Mouse (Mus musculus): ENCODE measurements at regions not wholly inside any gene's neighbourhood (a gene's known extent, or its start where the extent isn't known, plus 50 kb on each side); places are given as distances from the start of the nearest gene placed in this dataset.

GRCm38 (mm10) chr6:31159240-31159639 is 200.4 kb upstream of the Klf14 start:
- Histone ChIP-seq H3K4me1 (peaks cover 4% of the 10 kb centered on the region; the same call in 1 of the 2 replicates), H3K4me3 (replicated peaks) (no peak overlapping the region), H3K9me3 (no peaks in the 10 kb centered on the region), H3K4me2 (0 out of 2 replicates have a peak overlapping the region, but pooled peaks have one; percentile 6), H3K27ac (0 out of 2 replicates have a peak overlapping the region, but pooled peaks have one; percentile 29), H3K36me3 (no peaks in the 10 kb centered on the region), H3K27me3 (replicated peaks) (no peaks in the 10 kb centered on the region), H3K9ac (no peak overlapping the region)
- WGBS = 34% methylated on average over 8 of the region's 8 CpGs
- ATAC-seq (ENCODE audit: insufficient read depth, low FRiP score, low read depth) = no peak

GRCm38 (mm10) chr6:31159935-31160670 is 201.2 kb upstream of the Klf14 start:
- Histone ChIP-seq H3K9ac (no peak overlapping the region), H3K4me3 (replicated peaks) (no peak overlapping the region), H3K36me3 (no peaks in the 10 kb centered on the region), H3K4me1 (peaks cover 4% of the 10 kb centered on the region; the same call in 1 of the 2 replicates), H3K9me3 (no peaks in the 10 kb centered on the region), H3K27ac (no peak overlapping the region), H3K4me2 (no peak overlapping the region), H3K27me3 (replicated peaks) (no peaks in the 10 kb centered on the region)
- ATAC-seq (ENCODE audit: insufficient read depth, low FRiP score, low read depth) = no peak
- 68% methylated on average over 16 of the region's 16 CpGs for WGBS

DNA sequence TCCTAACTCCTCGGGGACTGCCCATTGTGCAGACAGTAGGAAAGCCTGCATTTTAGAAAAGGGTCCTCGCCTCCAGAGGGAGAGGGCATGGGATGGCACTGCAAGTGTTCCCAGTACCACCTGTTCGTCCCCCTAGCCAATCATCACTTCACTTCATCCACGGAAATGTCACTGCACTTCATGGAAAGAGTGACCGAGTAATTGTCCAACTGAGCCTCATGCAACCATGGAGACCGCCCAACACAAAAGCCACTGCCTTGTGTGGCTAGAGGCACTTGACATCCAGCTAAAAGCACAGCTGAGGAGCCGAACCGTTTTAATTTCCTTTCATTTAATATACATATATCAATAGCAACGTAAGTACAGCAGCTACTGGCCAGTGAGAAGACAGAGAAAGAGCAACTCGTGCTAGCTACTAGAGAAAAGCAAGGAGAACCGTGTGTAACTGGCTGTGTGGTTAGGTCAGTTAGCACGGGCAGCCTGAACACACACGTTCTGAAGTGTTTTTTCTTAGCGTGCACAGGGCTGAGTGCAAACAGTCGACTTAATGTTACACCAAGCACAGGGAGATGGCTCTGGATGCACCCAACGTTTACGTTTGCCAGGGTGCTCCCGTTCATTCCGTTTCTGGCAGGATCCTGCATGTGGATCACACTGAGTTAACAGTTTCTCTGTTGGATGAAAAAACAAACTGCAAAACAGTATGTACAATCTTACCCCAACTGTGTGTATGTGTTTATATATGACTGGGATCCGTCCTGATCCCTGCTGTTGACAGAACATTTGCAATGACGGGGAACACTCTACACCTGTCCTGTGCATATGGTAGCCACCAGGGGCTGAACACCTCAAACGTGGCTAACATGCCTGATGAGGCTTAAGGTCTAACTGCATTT is 202.8 kb upstream of the Klf14 start:
- no peak for ATAC-seq (ENCODE audit: insufficient read depth, low FRiP score, low read depth)
- Histone ChIP-seq H3K27me3 (replicated peaks) (no peaks in the 10 kb centered on the region), H3K4me1 (peaks cover 4% of the 10 kb centered on the region; the same call in 1 of the 2 replicates), H3K9ac (no peak overlapping the region), H3K4me2 (no peak overlapping the region), H3K9me3 (no peaks in the 10 kb centered on the region), H3K4me3 (replicated peaks) (no peak overlapping the region), H3K27ac (no peak overlapping the region), H3K36me3 (no peaks in the 10 kb centered on the region)
- 71% methylated on average over 22 of the region's 22 CpGs for WGBS

DNA sequence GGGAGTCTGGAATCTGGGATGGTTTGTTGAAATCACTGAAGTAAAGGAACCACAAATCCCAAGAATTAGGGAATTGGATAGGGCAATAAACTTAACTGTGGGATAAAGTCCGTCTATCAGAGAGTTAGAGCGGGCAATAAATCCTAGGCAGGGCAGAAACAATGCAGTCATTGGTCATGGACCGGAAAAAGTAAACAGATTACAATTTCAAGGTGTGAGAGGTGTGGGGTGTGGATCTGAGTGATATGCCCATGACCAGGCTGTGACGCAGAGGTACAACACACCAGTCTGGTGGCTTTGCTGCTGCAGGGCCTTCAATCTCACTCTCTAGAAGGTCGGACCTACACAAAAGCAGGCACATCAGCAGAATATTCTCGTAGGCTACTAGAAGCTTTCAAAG is 206.1 kb upstream of the Klf14 start:
- peak; percentile 62; the same call in 1 of the 2 replicates for ATAC-seq (ENCODE audit: insufficient read depth, low FRiP score, low read depth)
- no peak overlapping the region for H3K27ac ChIP-seq
- H3K9me3 ChIP-seq = no peaks in the 10 kb centered on the region
- no peak overlapping the region for H3K4me3 ChIP-seq (replicated peaks)
- H3K9ac ChIP-seq = no peak overlapping the region
- 73% methylated on average over 6 of the region's 6 CpGs for WGBS
- no peaks in the 10 kb centered on the region for H3K36me3 ChIP-seq
- no peaks in the 10 kb centered on the region for H3K4me1 ChIP-seq
- no peaks in the 10 kb centered on the region for H3K27me3 ChIP-seq (replicated peaks)
- H3K4me2 ChIP-seq = no peak overlapping the region

DNA sequence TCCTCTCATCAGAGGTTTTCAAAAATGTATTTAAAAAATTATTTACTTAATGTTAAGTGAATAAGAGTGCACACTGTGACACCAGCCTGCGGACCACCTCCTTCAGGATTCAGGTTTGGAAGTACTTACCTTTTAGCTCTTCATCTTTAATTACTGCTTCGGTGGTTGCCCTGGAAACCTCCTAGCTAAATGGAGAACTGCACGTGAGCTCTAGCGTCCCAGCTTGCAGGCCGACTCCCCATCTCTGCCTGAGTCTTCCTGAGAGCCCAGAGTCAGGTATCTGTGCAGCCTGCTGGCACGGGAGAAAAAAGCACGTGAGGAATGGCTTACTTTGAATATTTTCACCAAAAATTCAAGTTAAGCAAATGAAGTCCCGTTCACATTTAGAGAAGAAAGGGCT is 207.5 kb upstream of the Klf14 start:
- ATAC-seq (ENCODE audit: insufficient read depth, low FRiP score, low read depth) = no peak
- no peak overlapping the region for H3K4me3 ChIP-seq (replicated peaks)
- no peak overlapping the region for H3K4me2 ChIP-seq
- no peaks in the 10 kb centered on the region for H3K4me1 ChIP-seq
- no peaks in the 10 kb centered on the region for H3K9me3 ChIP-seq
- no peak overlapping the region for H3K9ac ChIP-seq
- H3K27me3 ChIP-seq (replicated peaks) = no peaks in the 10 kb centered on the region
- no peaks in the 10 kb centered on the region for H3K36me3 ChIP-seq
- 74% methylated on average over 8 of the region's 8 CpGs for WGBS
- H3K27ac ChIP-seq = no peak overlapping the region

- Histone ChIP-seq H3K27ac (no peak overlapping the region), H3K4me1 (no peaks in the 10 kb centered on the region), H3K9ac (no peak overlapping the region), H3K36me3 (no peaks in the 10 kb centered on the region), H3K4me3 (replicated peaks) (no peak overlapping the region), H3K9me3 (no peaks in the 10 kb centered on the region), H3K27me3 (replicated peaks) (no peaks in the 10 kb centered on the region), H3K4me2 (no peak overlapping the region)
- no peak for ATAC-seq (ENCODE audit: insufficient read depth, low FRiP score, low read depth)
- WGBS = 92% methylated on average over 5 of the region's 5 CpGs
Measured at GRCm38 (mm10) chr6:31167732-31168131, 208.9 kb upstream of the Klf14 start.

GRCm38 (mm10) chr6:31168730-31169129 is 209.9 kb upstream of the Klf14 start:
- H3K27me3 ChIP-seq (replicated peaks) = no peaks in the 10 kb centered on the region
- no peak overlapping the region for H3K27ac ChIP-seq
- ATAC-seq (ENCODE audit: insufficient read depth, low FRiP score, low read depth) = no peak
- WGBS = 78% methylated on average over 3 of the region's 3 CpGs
- no peaks in the 10 kb centered on the region for H3K36me3 ChIP-seq
- no peak overlapping the region for H3K9ac ChIP-seq
- no peak overlapping the region for H3K4me3 ChIP-seq (replicated peaks)
- no peak overlapping the region for H3K4me2 ChIP-seq
- no peaks in the 10 kb centered on the region for H3K4me1 ChIP-seq
- H3K9me3 ChIP-seq = no peaks in the 10 kb centered on the region

GRCm38 (mm10) chr6:31169343-31169742 is 210.5 kb upstream of the Klf14 start:
- no peaks in the 10 kb centered on the region for H3K4me1 ChIP-seq

DNA sequence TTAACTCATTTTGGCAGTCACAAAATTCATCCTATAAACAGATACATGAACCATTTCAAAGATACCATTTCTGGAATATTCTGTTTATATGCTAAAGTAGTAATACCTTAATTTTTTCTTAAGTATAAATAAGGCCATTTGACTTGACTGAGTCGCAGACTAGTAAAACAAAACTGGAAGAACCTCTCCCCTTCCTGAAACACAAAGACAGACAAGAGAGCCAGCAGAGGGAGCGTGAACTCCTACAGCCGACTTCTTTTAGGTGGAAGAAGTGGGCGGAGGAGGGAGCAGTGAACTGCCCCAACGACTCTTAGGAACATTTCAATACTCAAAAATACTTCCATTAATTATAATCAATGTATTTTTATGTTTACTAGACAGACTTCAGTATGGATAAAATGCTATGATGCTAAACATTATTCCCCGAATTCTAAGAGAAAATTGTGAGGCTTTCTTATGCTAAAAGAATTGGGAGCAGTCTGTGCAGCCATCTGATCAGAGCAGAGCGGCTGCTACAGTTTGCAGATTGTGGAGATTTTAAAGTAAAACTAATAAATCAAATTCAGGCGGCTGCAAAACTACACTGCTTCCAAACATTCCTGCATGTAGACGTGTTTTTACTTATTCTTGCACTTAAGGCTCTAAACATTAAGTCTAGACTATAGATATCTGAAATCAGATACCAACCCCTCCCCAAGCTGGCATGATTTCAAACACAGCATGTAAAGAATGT is 211.2 kb upstream of the Klf14 start:
- Histone ChIP-seq H3K27me3 (replicated peaks) (no peaks in the 10 kb centered on the region), H3K36me3 (no peaks in the 10 kb centered on the region), H3K27ac (no peak overlapping the region), H3K4me1 (no peaks in the 10 kb centered on the region), H3K9ac (no peak overlapping the region), H3K9me3 (no peaks in the 10 kb centered on the region), H3K4me2 (no peak overlapping the region), H3K4me3 (replicated peaks) (no peak overlapping the region)
- WGBS = 35% methylated on average over 9 of the region's 9 CpGs
- ATAC-seq (ENCODE audit: insufficient read depth, low FRiP score, low read depth) = no peak

More at GRCm38 (mm10) chr6:31169343-31169742, 210.5 kb upstream of the Klf14 start:
- no peak for ATAC-seq (ENCODE audit: insufficient read depth, low FRiP score, low read depth)
- 72% methylated on average over 9 of the region's 9 CpGs for WGBS
- Histone ChIP-seq H3K27ac (no peak overlapping the region), H3K4me3 (replicated peaks) (no peak overlapping the region), H3K9ac (no peak overlapping the region), H3K27me3 (replicated peaks) (no peaks in the 10 kb centered on the region), H3K4me2 (no peak overlapping the region), H3K36me3 (no peaks in the 10 kb centered on the region), H3K9me3 (no peaks in the 10 kb centered on the region)

- no peak overlapping the region for H3K9ac ChIP-seq
- H3K27me3 ChIP-seq (replicated peaks) = no peaks in the 10 kb centered on the region
- no peak overlapping the region for H3K4me2 ChIP-seq
- no peak overlapping the region for H3K4me3 ChIP-seq (replicated peaks)
- no peaks in the 10 kb centered on the region for H3K36me3 ChIP-seq
- H3K9me3 ChIP-seq = no peaks in the 10 kb centered on the region
- no peaks in the 10 kb centered on the region for H3K4me1 ChIP-seq
- no peak overlapping the region for H3K27ac ChIP-seq
- 77% methylated on average over 10 of the region's 10 CpGs for WGBS
- no peak for ATAC-seq (ENCODE audit: insufficient read depth, low FRiP score, low read depth)
Measured at GRCm38 (mm10) chr6:31171831-31172569, 213.1 kb upstream of the Klf14 start.

GRCm38 (mm10) chr6:31175769-31176168 is 216.9 kb upstream of the Klf14 start:
- no peaks in the 10 kb centered on the region for H3K27me3 ChIP-seq (replicated peaks)
- H3K27ac ChIP-seq = no peak overlapping the region
- no peak overlapping the region for H3K4me3 ChIP-seq (replicated peaks)
- 80% methylated on average over 6 of the region's 6 CpGs for WGBS
- H3K9me3 ChIP-seq = no peaks in the 10 kb centered on the region
- no peak overlapping the region for H3K9ac ChIP-seq
- no peak for ATAC-seq (ENCODE audit: insufficient read depth, low FRiP score, low read depth)
- no peaks in the 10 kb centered on the region for H3K36me3 ChIP-seq
- H3K4me1 ChIP-seq = no peaks in the 10 kb centered on the region
- H3K4me2 ChIP-seq = no peak overlapping the region
